Mouse (Mus musculus) intestine, embryonic 14.5 days (tissue): ENCODE results near the gene Zc3h12a. TPM values are rescaled to one million over a fixed set of nuclear protein-coding genes. Genes with fewer than 3 reads are reported as not detected.

ENCODE experiments used
- ATAC-seq: fragments of 200-750 bp; cut with Nextera tagmentation; replicated peaks from 2 replicates; pipeline ENCODE4 v1.8.0; 2017; ENCODE audit warnings: low read depth, moderate number of reproducible peaks, moderate TSS enrichment, moderate library complexity; ENCODE audit not compliant: low FRiP score, low TSS enrichment
- DNase-seq: peaks from one replicate; pipeline ENCODE4 v3.0.0-alpha.2; 2018; ENCODE audit warnings: low spot score
- H3K27ac ChIP-seq: fragments of 300-500 bp; sonication (generic); 2 replicates; pipeline ENCODE4 v1.5.1; 2014; ENCODE audit warnings: low read depth, mild to moderate bottlenecking, control low read depth
- H3K27me3 ChIP-seq: fragments of 300-500 bp; sonication (generic); replicated peaks from 2 replicates; pipeline ENCODE4 v1.6.1; 2014; ENCODE audit warnings: low read length, control low read depth; ENCODE audit not compliant: control insufficient read depth, insufficient read depth
- H3K36me3 ChIP-seq: fragments of 300-500 bp; sonication (generic); 2 replicates; pipeline ENCODE4 v1.6.1; 2014; ENCODE audit warnings: low read length, control low read depth; ENCODE audit not compliant: control insufficient read depth, insufficient read depth
- H3K4me1 ChIP-seq: fragments of 300-500 bp; sonication (generic); replicated peaks from 2 replicates; pipeline ENCODE4 v1.6.1; 2014; ENCODE audit warnings: low read length, control low read depth, mixed read lengths; ENCODE audit not compliant: control insufficient read depth, insufficient read depth
- H3K4me2 ChIP-seq: fragments of 300-500 bp; sonication (generic); 2 replicates; pipeline ENCODE4 v1.6.1; 2014; ENCODE audit warnings: low read length
- H3K4me3 ChIP-seq: fragments of 300-500 bp; sonication (generic); 2 replicates; pipeline ENCODE4 v1.5.1; 2014; ENCODE audit warnings: low read depth, low read length, control low read depth, mixed read lengths
- H3K9ac ChIP-seq: fragments of 300-500 bp; sonication (generic); 2 replicates; pipeline ENCODE4 v1.6.1; 2014; ENCODE audit warnings: mild to moderate bottlenecking, low read length
- H3K9me3 ChIP-seq: fragments of 300-500 bp; sonication (generic); 2 replicates; pipeline ENCODE4 v1.6.1; 2016; ENCODE audit warnings: low read length, control low read depth; ENCODE audit not compliant: control insufficient read depth
- WGBS: fragments of 180-500 bp; shearing (Covaris S2); extraction: QIAGEN DNeasy Blood & Tissue Kit; methylation state at CpG from one replicate; pipeline ENCODE4 v1.1.7; 2014; 5-methylcytosine and 5-hydroxymethylcytosine counted together
- polyA plus RNA-seq: library from polyadenylated mRNA; unstranded; fragments of >200 nt; fragmentation: Nextera tagmentation; extraction: Ambion mirVana; gene quantifications from 2 replicates; pipeline ENCODE4 v1.2.1, GENCODE M21; 2014

Zc3h12a gene
- polyA plus RNA-seq, 1 experiment from 2014 or later, result 1.2 TPM

GRCm38 (mm10) chr4:125116090-125116861 lies 11.4 kb downstream of the Zc3h12a start:
- H3K4me2 ChIP-seq, result no peak overlapping the region
- no peak overlapping the region for H3K4me3 ChIP-seq
- peaks cover 5% of the 10 kb centered on the region; the same call in 1 of the 2 replicates for H3K36me3 ChIP-seq
- H3K9ac ChIP-seq, result no peak overlapping the region
- ATAC-seq (no peak), DNase-seq (no peak)
- H3K27ac ChIP-seq, result no peak overlapping the region
- H3K27me3 ChIP-seq, result no peaks in the 10 kb centered on the region
- no peaks in the 10 kb centered on the region for H3K9me3 ChIP-seq
- WGBS, result 75% methylated on average over 9 of the region's 9 CpGs
- peaks cover 10% of the 10 kb centered on the region; the same call in 1 of the 2 replicates for H3K4me1 ChIP-seq

DNA sequence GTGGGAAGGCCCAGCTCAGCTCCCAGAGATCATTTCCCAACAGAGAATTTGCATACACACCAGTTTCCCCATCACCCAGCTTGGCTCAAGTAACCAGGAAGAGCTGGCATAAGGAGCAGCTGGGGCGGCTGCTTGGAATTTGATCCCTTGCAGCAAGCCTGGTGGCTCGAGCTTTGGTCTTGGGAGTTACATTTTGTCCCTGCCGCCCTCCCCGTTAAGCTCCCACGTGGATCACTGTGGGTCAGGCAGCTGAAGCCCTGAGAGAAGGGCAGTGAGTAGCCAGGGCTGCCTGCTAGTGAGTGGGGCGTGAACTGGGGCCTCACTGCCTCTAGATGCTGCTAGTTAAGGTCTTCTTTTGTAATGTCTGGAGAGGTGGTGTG lies 11.9 kb downstream of the Zc3h12a start:
- Histone ChIP-seq H3K36me3 (peaks cover 8% of the 10 kb centered on the region; the same call in 1 of the 2 replicates), H3K9ac (no peak overlapping the region), H3K9me3 (no peaks in the 10 kb centered on the region), H3K4me1 (peaks cover 10% of the 10 kb centered on the region; the same call in 1 of the 2 replicates), H3K4me3 (no peak overlapping the region), H3K4me2 (no peak overlapping the region), H3K27ac (no peak overlapping the region), H3K27me3 (no peaks in the 10 kb centered on the region)
- WGBS, result 35% methylated on average over 6 of the region's 6 CpGs
- ATAC-seq (no peak), DNase-seq (no peak)

DNA sequence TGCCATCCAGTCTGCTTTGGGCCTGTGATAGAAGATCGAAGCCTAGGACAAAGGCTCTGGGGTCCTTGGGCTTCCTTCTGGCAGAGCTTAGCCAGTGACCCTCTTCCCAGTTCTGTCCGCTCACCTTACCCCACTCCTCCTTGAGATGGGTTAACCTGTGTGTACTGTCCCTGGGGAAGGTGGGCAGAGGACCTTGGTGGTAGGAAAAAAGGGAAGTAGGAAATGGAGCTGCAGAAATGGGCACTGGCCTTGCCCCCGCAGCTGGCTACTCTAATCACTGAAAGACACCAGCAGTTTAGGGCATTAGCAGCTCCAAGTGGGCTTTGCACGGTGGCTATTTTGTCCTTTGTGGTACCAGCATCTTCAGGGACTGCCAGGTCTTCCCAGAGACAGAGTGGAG lies 12.6 kb downstream of the Zc3h12a start:
- ATAC-seq (no peak), DNase-seq (no peak)
- 75% methylated on average over 4 of the region's 4 CpGs for WGBS
- H3K36me3 ChIP-seq, result peaks cover 8% of the 10 kb centered on the region; the same call in 1 of the 2 replicates
- 0 out of 2 replicates have a peak overlapping the region, but pooled peaks have one; percentile 16 for H3K27ac ChIP-seq
- no peaks in the 10 kb centered on the region for H3K9me3 ChIP-seq
- peaks cover 10% of the 10 kb centered on the region; the same call in 1 of the 2 replicates for H3K4me1 ChIP-seq
- H3K4me2 ChIP-seq, result no peak overlapping the region
- H3K4me3 ChIP-seq, result no peak overlapping the region
- H3K9ac ChIP-seq, result no peak overlapping the region
- H3K27me3 ChIP-seq, result no peaks in the 10 kb centered on the region

DNA sequence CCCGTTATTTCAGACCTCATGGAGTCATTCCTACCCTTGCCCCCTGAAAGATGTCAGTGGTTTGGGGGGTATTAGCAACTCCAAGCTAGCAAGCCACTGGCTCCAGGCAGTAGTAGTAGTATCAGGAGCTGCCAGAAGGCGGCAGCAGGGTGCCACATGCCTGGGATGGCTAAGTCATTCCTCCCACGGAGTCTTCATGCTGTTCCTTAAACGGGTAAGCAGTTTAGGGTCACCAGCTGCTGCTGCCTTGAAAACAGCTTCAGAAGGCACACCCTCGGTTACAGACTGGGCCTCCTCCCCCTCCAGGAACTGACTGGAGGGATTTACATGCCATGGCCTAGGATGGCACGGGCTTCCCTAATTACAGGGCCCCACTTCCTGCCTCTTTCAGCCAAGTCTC lies 13.0 kb downstream of the Zc3h12a start:
- DNase-seq (peak; percentile 91), ATAC-seq (peak; percentile 38; the same call in 1 of the 2 replicates)
- H3K27ac ChIP-seq, result 0 out of 2 replicates have a peak overlapping the region, but pooled peaks have one; percentile 16
- 7% methylated on average over 6 of the region's 6 CpGs for WGBS
- no peaks in the 10 kb centered on the region for H3K9me3 ChIP-seq
- H3K36me3 ChIP-seq, result peaks cover 10% of the 10 kb centered on the region
- no peaks in the 10 kb centered on the region for H3K27me3 ChIP-seq
- peaks cover 10% of the 10 kb centered on the region; the same call in 1 of the 2 replicates for H3K4me1 ChIP-seq
- H3K4me3 ChIP-seq, result no peak overlapping the region
- H3K4me2 ChIP-seq, result no peak overlapping the region
- no peak overlapping the region for H3K9ac ChIP-seq

DNA sequence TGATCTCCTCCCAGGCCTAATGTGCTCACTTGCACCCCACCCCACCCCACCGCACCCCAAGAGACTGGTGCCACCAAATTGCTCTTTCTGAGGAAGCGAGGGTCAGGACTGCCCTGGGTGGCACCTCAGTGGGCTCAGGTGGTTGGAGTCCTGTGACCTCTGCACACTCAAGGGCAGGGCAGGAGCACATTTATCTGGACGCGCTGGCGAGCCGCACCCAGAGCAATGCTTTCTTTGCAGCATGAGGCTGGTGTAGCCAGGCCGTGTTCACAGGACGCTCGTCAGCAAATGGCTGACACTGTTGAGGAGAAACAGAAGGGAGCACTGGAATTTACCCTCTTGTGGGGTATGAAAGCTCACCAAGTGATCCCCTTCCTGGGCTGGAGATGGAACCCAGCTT lies 22.3 kb downstream of the Zc3h12a start:
- DNase-seq (no peak), ATAC-seq (no peak)
- Histone ChIP-seq H3K9ac (no peak overlapping the region), H3K9me3 (no peaks in the 10 kb centered on the region), H3K27ac (no peak overlapping the region), H3K4me1 (no peaks in the 10 kb centered on the region), H3K27me3 (no peaks in the 10 kb centered on the region), H3K36me3 (peaks cover 56% of the 10 kb centered on the region), H3K4me2 (no peak overlapping the region), H3K4me3 (no peak overlapping the region)
- 70% methylated on average over 9 of the region's 9 CpGs for WGBS

DNA sequence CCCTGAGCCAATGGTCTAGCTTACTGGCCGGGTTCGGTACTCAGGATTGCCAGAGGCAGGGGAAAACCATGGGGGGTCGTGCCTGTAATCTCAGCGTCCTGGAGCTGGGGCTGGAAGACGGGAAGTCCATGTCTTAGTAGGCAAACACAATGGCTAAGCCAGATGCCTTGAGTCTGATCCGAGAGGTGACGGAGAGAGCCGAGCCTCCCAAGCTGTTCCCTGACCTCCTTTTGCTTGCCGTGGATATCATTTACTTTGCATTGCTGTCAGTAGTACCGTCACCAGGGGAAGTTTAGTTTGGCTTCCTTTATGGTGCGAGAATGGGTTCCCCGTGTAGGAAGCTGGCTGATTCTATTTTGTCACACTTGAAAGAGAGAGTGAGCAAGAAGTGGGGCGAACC lies 26.3 kb downstream of the Zc3h12a start:
- no peaks in the 10 kb centered on the region for H3K27me3 ChIP-seq
- no peaks in the 10 kb centered on the region for H3K9me3 ChIP-seq
- no peak overlapping the region for H3K4me3 ChIP-seq
- no peak overlapping the region for H3K9ac ChIP-seq
- no peak for ATAC-seq
- H3K4me1 ChIP-seq, result no peaks in the 10 kb centered on the region
- no peak overlapping the region for H3K27ac ChIP-seq
- no peak for DNase-seq
- peaks cover 40% of the 10 kb centered on the region for H3K36me3 ChIP-seq
- WGBS, result 86% methylated on average over 13 of the region's 13 CpGs
- H3K4me2 ChIP-seq, result no peak overlapping the region

DNA sequence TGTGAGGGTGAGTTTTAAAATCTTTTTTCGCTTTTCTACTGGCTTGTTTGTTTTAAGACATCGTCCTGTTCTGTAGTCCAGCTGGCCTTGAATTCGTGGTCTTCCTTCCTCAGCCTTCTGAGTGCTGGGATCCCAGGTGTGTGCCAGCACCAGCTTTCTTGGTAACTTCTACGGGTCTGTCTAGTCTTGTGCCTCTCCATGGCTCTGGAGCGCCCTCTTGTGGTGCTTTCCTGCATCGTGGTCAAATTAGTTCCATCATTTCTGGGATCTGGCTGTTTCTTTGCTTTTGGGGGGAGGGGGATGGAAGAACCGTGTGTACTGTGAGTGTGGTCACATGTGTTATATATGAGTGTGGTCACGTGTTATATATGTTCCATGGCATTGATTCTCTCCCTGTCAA lies 28.2 kb downstream of the Zc3h12a start:
- WGBS, result 7% methylated on average over 8 of the region's 8 CpGs
- H3K27ac ChIP-seq, result no peak overlapping the region
- peaks cover 25% of the 10 kb centered on the region for H3K36me3 ChIP-seq
- H3K4me3 ChIP-seq, result no peak overlapping the region
- H3K4me2 ChIP-seq, result no peak overlapping the region
- DNase-seq (peak; percentile 97), ATAC-seq (peak; percentile 75)
- H3K4me1 ChIP-seq, result no peaks in the 10 kb centered on the region
- H3K9me3 ChIP-seq, result no peaks in the 10 kb centered on the region
- H3K9ac ChIP-seq, result no peak overlapping the region
- no peaks in the 10 kb centered on the region for H3K27me3 ChIP-seq

DNA sequence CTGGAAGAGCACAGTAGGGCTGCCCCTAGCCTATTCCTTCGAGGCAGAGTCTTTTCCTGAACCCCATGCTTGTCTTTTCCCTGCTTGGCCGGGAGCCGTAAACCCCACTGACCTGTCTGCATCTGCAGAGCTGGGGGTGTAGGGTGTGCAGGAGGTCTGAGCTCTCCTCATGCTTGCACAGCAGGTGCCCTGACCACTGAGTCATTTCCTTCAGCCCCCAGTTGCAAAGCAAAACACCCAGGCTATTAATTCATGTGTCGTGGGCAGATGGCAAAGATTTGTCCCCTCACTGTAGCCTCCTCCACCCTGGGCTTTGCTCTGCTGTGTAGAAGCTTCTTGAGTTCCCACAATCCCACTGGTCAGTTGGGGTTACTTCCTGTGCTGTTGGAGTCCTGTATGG lies 30.2 kb downstream of the Zc3h12a start:
- no peaks in the 10 kb centered on the region for H3K4me1 ChIP-seq
- no peak overlapping the region for H3K27ac ChIP-seq
- no peak for ATAC-seq
- peaks cover 11% of the 10 kb centered on the region for H3K36me3 ChIP-seq
- no peak overlapping the region for H3K9ac ChIP-seq
- H3K9me3 ChIP-seq, result no peaks in the 10 kb centered on the region
- H3K4me2 ChIP-seq, result no peak overlapping the region
- no peaks in the 10 kb centered on the region for H3K27me3 ChIP-seq
- DNase-seq, result no peak
- WGBS, result 83% methylated on average over 4 of the region's 4 CpGs
- no peak overlapping the region for H3K4me3 ChIP-seq

DNA sequence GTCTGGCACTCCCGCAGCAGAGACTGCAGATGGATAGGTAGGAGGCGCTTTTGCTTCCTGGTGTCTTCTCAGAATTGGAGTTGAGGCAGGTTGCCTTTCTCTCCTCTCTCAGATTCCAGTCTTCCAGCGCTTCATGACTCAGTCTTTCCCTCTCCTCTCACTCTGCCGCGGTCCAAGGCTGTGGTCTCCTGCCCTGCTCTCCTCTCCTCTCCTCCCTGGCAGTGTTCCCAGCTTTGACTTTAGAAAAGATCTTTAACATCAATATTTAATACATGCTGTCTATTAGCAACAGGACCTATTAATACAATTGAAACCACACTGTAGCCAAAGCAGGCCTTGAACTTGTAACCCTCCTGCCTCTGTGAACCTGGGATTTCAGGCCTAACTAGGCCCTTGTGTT lies 31.6 kb downstream of the Zc3h12a start:
- Histone ChIP-seq H3K9ac (no peak overlapping the region), H3K27me3 (no peaks in the 10 kb centered on the region), H3K4me1 (no peaks in the 10 kb centered on the region), H3K27ac (no peak overlapping the region), H3K4me3 (no peak overlapping the region), H3K36me3 (peaks cover 19% of the 10 kb centered on the region), H3K9me3 (no peaks in the 10 kb centered on the region), H3K4me2 (no peak overlapping the region)
- 85% methylated on average over 5 of the region's 5 CpGs for WGBS
- ATAC-seq, result no peak
- DNase-seq, result no peak
